8 mouse cellular contexts compared by ENCODE assay signal in genomic region chr1:39650435-39651240, GRCm38 (mm10). TPM values are rescaled to one million over a fixed set of nuclear protein-coding genes. Genes with fewer than 3 reads are reported as not detected.
DNase-seq lines count a peak whose midpoint lies in the region; ATAC-seq and TF ChIP-seq lines count a peak whose summit lies in the region.

No protein-coding gene starts in this region.

- H3K36me3 ChIP-seq in E14TG2a.4 (ENCODE audit: insufficient read depth, low read length): no peaks in the 10 kb centered on the region
- no peaks in the 10 kb centered on the region for H3K36me3 ChIP-seq in liver, embryonic 14.5 days (replicated peaks; ENCODE audit: control insufficient read depth, insufficient read depth, low read depth)
- no peaks in the 10 kb centered on the region for H3K36me3 ChIP-seq in stomach, embryonic 14.5 days (ENCODE audit: control insufficient read depth, insufficient read depth, low read length)

- H3K27ac ChIP-seq in cerebellum, adult 2 months (ENCODE audit: insufficient read depth, low read length): no peak overlapping the region
- no peak overlapping the region for H3K27ac ChIP-seq in liver, embryonic 14.5 days
- no peak overlapping the region for H3K27ac ChIP-seq in stomach, embryonic 14.5 days (ENCODE audit: low read length)

- TF ChIP-seq EP300 in liver, embryonic 14.5 days (IDR thresholded peaks at IDR 0.05; ENCODE audit: low read depth): no peak

- peak; percentile 62 to 65 for DNase-seq in cerebellum, adult 2 months
- peak; percentile 52 for DNase-seq in forelimb bud, embryonic 11.5 days (ENCODE audit: low read depth, low spot score)
- peak; percentile 44 to 56 for DNase-seq in heart, postnatal 36 days
- peak; percentile 74 for DNase-seq in layer of hippocampus, adult 11-12 months (ENCODE audit: low spot score)
- DNase-seq in liver, embryonic 14.5 days (ENCODE audit: low read depth in 3 of 3, low spot score in 3 of 3): no peak
- DNase-seq in naive thymus-derived CD4-positive, alpha-beta T cell, adult 2 months (ENCODE audit: low read depth): peak; percentile 14

- no peak for TF ChIP-seq POLR2A in cerebellum, adult 2 months (IDR thresholded peaks at IDR 0.05; ENCODE audit: borderline replicate concordance, insufficient read depth, low read length)

- intact Hi-C loops in heart, postnatal 36 days (cut with DNase I): no loop called here

- TF ChIP-seq CTCF in E14TG2a.4 (conservative IDR thresholded peaks at IDR 0.05; ENCODE audit: low read length): no peak
- peak; percentile 42; the same call in 1 of the 2 replicates for TF ChIP-seq CTCF in cerebellum, adult 2 months (IDR thresholded peaks at IDR 0.05; ENCODE audit: borderline replicate concordance, insufficient read depth, low read depth, low read length)
- TF ChIP-seq CTCF in liver, embryonic 14.5 days (IDR thresholded peaks at IDR 0.05; ENCODE audit: low read depth): peak; percentile 73

- H3K27me3 ChIP-seq in E14TG2a.4 (ENCODE audit: insufficient read depth, low read length): peaks cover 45% of the 10 kb centered on the region
- H3K27me3 ChIP-seq in cerebellum, adult 2 months (ENCODE audit: control insufficient read depth, insufficient read depth, low read length): no peaks in the 10 kb centered on the region
- peaks cover 28% of the 10 kb centered on the region for H3K27me3 ChIP-seq in liver, embryonic 14.5 days (ENCODE audit: control insufficient read depth, insufficient read depth, low read length)
- H3K27me3 ChIP-seq in stomach, embryonic 14.5 days (ENCODE audit: control insufficient read depth, insufficient read depth, low read length): 0 out of 2 replicates have a peak, but pooled peaks cover 13% of the 10 kb centered on the region

- ATAC-seq in liver, embryonic 14.5 days (ENCODE audit: insufficient read depth): no peak
- ATAC-seq in stomach, embryonic 14.5 days (ENCODE audit: insufficient number of reproducible peaks, insufficient read depth, low FRiP score, low read depth): peak; percentile 63; the same call in 1 of the 2 replicates

- peaks cover 27% of the 10 kb centered on the region for H3K4me1 ChIP-seq in E14TG2a.4 (replicated peaks; ENCODE audit: low read depth, low read length)
- no peaks in the 10 kb centered on the region; the same call in 1 of the 2 replicates for H3K4me1 ChIP-seq in cerebellum, adult 2 months (ENCODE audit: control insufficient read depth, insufficient read depth, low read length)
- no peaks in the 10 kb centered on the region for H3K4me1 ChIP-seq in liver, embryonic 14.5 days (replicated peaks; ENCODE audit: control insufficient read depth in 2 of 2, insufficient read depth in 2 of 2, low read length in 1 of 2)
- H3K4me1 ChIP-seq in stomach, embryonic 14.5 days (ENCODE audit: control insufficient read depth, insufficient read depth, low read length): peaks cover 4% of the 10 kb centered on the region; the same call in 1 of the 2 replicates

- H3K9ac ChIP-seq in liver, embryonic 14.5 days (replicated peaks): no peak overlapping the region
- no peak overlapping the region for H3K9ac ChIP-seq in stomach, embryonic 14.5 days (replicated peaks; ENCODE audit: low read depth, low read length)

- H3K4me2 ChIP-seq in liver, embryonic 14.5 days (ENCODE audit: low read depth): peak overlapping the region; percentile 61
- H3K4me2 ChIP-seq in stomach, embryonic 14.5 days (replicated peaks; ENCODE audit: low read depth, low read length): peak overlapping the region; percentile 98

- WGBS in cerebellum, adult 2 months: under 1% methylated on average over 73 of the region's 73 CpGs
- WGBS in liver, embryonic 14.5 days (ENCODE audit: insufficient replicate concordance): 2% methylated on average over 73 of the region's 73 CpGs
- under 1% methylated on average over 72 of the region's 73 CpGs for WGBS in stomach, embryonic 14.5 days

- H3K4me3 ChIP-seq in E14TG2a.4 (replicated peaks; ENCODE audit: low read length): peak overlapping the region; percentile 79
- peak overlapping the region; percentile 69 for H3K4me3 ChIP-seq in cerebellum, adult 2 months (replicated peaks; ENCODE audit: insufficient read depth, low read depth, low read length)
- peak overlapping the region in 1 of 2 experiments; percentile 45; a peak in 2 of 4 replicates for H3K4me3 ChIP-seq in liver, embryonic 14.5 days (ENCODE audit: insufficient read depth in 1 of 2, low read depth in 2 of 2, low read length in 2 of 2)
- peak overlapping the region; percentile 44 for H3K4me3 ChIP-seq in stomach, embryonic 14.5 days (ENCODE audit: low read depth, low read length)

- no peaks in the 10 kb centered on the region for H3K9me3 ChIP-seq in E14TG2a.4 (ENCODE audit: low read length)
- H3K9me3 ChIP-seq in liver, embryonic 14.5 days (ENCODE audit: control insufficient read depth, low read length): no peaks in the 10 kb centered on the region
- no peaks in the 10 kb centered on the region for H3K9me3 ChIP-seq in stomach, embryonic 14.5 days (ENCODE audit: control insufficient read depth, low read depth, low read length)

RNA-seq across cellular contexts. Expression of gene Creg2, which starts 0.6 kb away (rescaled TPM):
- polyA plus RNA-seq in cerebellum, adult 2 months (2012; rRNA removed): 6.0 and 8.2 TPM in 2 replicates
- total RNA-seq in heart, postnatal 36 days (2021): not detected
- 0.01 TPM in 2 replicates for polyA plus RNA-seq in liver, embryonic 14.5 days (2012; rRNA removed)
- polyA plus RNA-seq in liver, embryonic 14.5 days (2014; fragmentation: Nextera tagmentation; extraction: Ambion mirVana): not detected in 2 replicates
- 0.29 and 0.35 TPM in 2 replicates for polyA plus RNA-seq in stomach, embryonic 14.5 days (2014; fragmentation: Nextera tagmentation; extraction: Ambion mirVana)

Comparison
In these comparisons a context has a peak if more than half of its experiments do, and no peak if none do; other contexts are left out.
1. DNase-seq: peak in cerebellum, adult 2 months (2 of 2), forelimb bud, embryonic 11.5 days (single experiment), heart, postnatal 36 days (2 of 2), layer of hippocampus, adult 11-12 months (single experiment) and naive thymus-derived CD4-positive, alpha-beta T cell, adult 2 months (single experiment); none in liver, embryonic 14.5 days (0 of 3).